Mouse (Mus musculus) megakaryocyte, embryonic 14.5 days (primary cell): Measurements from ENCODE around the gene Set. TPM values are rescaled to one million over a fixed set of nuclear protein-coding genes. Genes with fewer than 3 reads are reported as not detected.

Experiments used
- H3K27me3 ChIP-seq: replicated peaks from 2 replicates; pipeline ENCODE3; 2012; ENCODE audit warnings: inconsistent platforms
- H3K36me3 ChIP-seq: replicated peaks from 2 replicates; pipeline ENCODE3; 2012; ENCODE audit warnings: low read length, inconsistent platforms, mixed read lengths
- H3K4me1 ChIP-seq: 2 replicates; pipeline ENCODE4 v1.6.1; 2012; ENCODE audit warnings: inconsistent platforms
- H3K4me3 ChIP-seq: replicated peaks from 2 replicates; pipeline ENCODE3; 2012; ENCODE audit warnings: moderate library complexity, mild to moderate bottlenecking, inconsistent platforms
- H3K9me3 ChIP-seq: 2 replicates; pipeline ENCODE4 v1.6.1; 2012; ENCODE audit warnings: inconsistent platforms
- FLI1 ChIP-seq: IDR thresholded peaks from 2 replicates; pipeline ENCODE4 v1.6.1; 2012; ENCODE audit warnings: low read length, inconsistent platforms, mixed read lengths
- GATA1 ChIP-seq: IDR thresholded peaks from 3 replicates; pipeline ENCODE4 v1.6.1; 2012; ENCODE audit warnings: mixed read lengths, low read length, inconsistent platforms, borderline replicate concordance
- polyA plus RNA-seq: library from polyadenylated mRNA; stranded (reverse); fragments of >175 nt; gene quantifications from 2 replicates; pipeline ENCODE4 v1.2.3, GENCODE M21; 2012; ENCODE audit warnings: low replicate concordance; ENCODE audit not compliant: insufficient read depth

Gene Set
- polyA plus RNA-seq: 207 and 239 TPM in 2 replicates

DNA sequence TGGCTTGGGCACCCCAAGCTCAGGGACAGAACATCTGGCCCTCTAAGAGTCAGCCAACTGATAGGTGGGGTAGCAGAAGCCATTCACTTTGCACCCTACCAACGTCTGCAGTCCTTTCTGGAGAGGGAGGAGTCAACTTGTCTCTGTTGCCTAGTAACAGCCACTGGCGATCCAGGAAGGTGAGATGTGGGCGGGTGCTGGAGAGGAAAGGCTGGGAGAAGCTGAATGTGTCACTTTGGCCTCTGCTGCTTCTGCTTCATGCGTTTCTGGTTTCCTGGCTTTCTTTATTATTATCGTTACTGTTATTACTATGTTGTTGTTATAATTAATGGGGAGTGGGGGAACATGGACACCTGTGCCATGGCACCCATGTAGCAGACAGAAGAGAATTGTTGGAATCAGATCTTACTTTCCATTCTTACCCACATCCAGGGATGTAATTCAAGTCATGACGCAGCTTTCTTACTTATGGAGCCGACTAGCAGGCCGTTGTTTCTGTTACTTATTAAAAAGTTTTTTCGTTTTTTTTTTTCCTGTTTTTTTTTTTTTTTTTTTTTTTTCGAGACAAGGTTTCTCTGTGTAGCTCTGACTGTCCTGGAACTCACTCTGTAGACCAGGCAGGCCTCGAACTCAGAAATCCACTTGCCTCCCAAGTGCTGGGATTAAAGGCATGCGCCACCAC lies at the start of gene Set:
Gene Set (plus strand): TSS at position 156 of the 682 bp plus-strand sequence.
- TF ChIP-seq GATA1 (no peak), FLI1 (no peak)
- Histone ChIP-seq H3K9me3 (no peaks in the 10 kb centered on the region), H3K4me1 (peaks cover 44% of the 10 kb centered on the region), H3K27me3 (no peaks in the 10 kb centered on the region), H3K36me3 (no peaks in the 10 kb centered on the region), H3K4me3 (no peak within 1 kb of the TSS)

DNA sequence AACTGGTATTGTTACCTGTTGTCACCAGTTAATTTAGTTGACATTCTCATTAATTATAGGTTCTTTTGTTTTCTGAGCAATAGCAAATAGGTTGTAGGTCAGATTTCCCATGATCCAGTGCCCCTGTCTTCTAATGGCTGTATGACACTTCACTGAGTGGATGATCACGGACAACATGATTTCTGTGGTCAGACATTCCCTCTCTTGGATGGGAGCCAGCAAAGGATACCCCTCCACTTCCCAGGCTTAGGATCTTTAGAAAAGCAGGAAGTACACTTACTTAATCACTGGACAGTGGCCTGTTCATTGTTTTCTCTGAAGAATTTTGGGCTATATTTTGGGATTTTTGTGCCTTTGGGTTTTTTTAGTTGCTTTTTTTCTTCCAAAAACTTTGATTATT lies 48.1 kb upstream of the Set start:
- H3K27me3 ChIP-seq: no peaks in the 10 kb centered on the region
- TF ChIP-seq GATA1 (no peak), FLI1 (no peak)
- no peak overlapping the region for H3K4me3 ChIP-seq
- H3K9me3 ChIP-seq: no peaks in the 10 kb centered on the region
- peaks cover 100% of the 10 kb centered on the region for H3K36me3 ChIP-seq
- peaks cover 6% of the 10 kb centered on the region for H3K4me1 ChIP-seq

DNA sequence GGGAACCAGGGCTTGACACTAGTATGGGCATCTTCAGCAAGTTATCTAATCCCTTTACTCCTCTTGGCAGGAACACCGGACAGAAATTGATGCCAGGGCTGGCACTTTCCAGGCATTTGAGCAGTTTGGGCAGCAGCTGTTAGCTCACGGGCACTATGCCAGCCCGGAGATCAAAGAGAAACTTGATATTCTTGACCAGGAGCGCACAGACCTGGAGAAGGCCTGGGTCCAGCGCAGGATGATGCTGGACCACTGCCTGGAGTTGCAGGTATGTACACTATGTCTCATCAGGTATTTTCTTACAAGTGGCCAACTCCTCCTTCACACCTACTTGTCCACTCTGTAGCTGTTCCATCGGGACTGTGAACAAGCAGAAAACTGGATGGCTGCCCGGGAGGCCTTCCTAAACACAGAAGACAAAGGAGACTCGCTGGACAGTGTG lies 46.3 kb upstream of the Set start:
- Histone ChIP-seq H3K36me3 (peaks cover 100% of the 10 kb centered on the region), H3K9me3 (no peaks in the 10 kb centered on the region)
- TF ChIP-seq FLI1 (no peak), GATA1 (no peak)

DNA sequence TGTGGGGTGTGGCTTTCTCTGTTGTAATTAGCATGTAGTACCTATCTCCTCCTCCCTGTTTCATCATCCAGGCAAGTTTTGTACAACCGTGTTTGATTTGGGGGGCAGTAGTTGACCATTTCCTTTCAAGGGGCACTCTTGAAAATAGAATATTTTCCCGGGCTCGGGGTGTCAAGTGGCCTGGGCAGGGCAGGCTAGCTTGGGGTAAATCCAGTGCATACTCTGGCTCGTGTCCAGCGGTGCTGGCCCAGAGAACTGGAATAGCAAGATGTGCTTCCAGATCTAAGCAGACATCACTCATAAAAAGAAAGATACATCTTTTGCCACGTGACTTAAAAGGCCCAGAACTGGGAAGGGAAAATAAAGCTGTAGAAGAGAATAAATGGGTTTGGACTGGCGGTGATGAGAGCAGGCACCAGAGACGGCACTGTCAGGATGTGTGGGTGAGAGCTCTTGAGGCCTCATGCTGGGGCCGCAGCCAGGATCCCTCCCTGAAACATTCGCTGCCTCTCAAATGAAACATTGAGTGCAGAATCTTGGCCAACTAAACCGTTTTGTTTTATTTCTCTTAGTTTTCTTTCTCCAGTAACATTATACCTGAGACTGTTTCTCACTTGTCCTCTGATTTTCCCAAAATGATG lies 42.7 kb upstream of the Set start:
- Histone ChIP-seq H3K4me1 (no peaks in the 10 kb centered on the region), H3K4me3 (no peak overlapping the region), H3K9me3 (no peaks in the 10 kb centered on the region), H3K27me3 (no peaks in the 10 kb centered on the region), H3K36me3 (peaks cover 98% of the 10 kb centered on the region)
- TF ChIP-seq FLI1: no peak
- TF ChIP-seq GATA1: no peak

More for the DNA sequence above, 46.3 kb upstream of the Set start:
- Histone ChIP-seq H3K27me3 (no peaks in the 10 kb centered on the region), H3K4me3 (no peak overlapping the region), H3K4me1 (peaks cover 2% of the 10 kb centered on the region)

DNA sequence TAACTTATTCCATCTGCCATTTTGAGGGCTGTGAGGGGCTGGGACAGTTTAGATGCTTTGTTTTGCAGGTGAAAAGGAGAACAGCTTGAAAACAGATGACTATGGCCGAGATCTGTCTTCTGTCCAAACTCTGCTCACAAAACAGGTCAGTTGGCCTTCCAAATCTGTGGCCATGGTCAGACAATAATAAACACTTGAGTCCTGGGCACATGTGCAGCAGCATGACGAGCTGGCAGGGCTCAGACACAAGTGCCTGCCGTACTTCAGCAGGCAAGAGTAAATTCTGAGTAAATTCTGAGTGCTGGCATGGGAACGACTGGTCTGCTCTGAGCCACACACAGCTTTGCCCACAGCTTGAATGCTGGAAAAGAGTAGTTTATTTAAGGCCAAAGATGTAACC lies 31.7 kb upstream of the Set start:
- H3K4me3 ChIP-seq: no peak overlapping the region
- peaks cover 99% of the 10 kb centered on the region for H3K36me3 ChIP-seq
- no peak for TF ChIP-seq FLI1
- TF ChIP-seq GATA1: no peak
- peaks cover 16% of the 10 kb centered on the region for H3K4me1 ChIP-seq
- H3K9me3 ChIP-seq: no peaks in the 10 kb centered on the region
- H3K27me3 ChIP-seq: no peaks in the 10 kb centered on the region

DNA sequence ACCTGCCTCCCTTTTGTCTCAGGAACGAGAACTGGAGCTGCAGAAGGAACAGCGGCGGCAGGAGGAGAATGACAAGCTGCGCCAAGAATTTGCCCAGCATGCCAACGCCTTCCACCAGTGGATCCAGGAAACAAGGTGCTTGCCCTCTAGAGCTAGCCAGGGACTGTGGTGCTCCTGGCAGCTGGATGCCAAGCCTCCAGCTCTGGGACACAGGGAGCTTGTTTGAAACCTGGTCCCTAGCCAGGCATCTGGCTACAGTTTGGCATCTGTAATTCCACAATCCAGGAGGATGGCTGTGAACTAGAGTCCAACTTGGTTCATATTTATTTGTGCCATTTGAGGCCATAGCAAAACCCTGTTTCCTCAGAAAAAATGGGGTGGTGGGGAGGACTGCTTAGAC lies 30.2 kb upstream of the Set start:
- H3K4me1 ChIP-seq: peaks cover 16% of the 10 kb centered on the region
- H3K4me3 ChIP-seq: no peak overlapping the region
- H3K9me3 ChIP-seq: no peaks in the 10 kb centered on the region
- H3K27me3 ChIP-seq: no peaks in the 10 kb centered on the region
- TF ChIP-seq GATA1 (no peak), FLI1 (no peak)
- peaks cover 99% of the 10 kb centered on the region for H3K36me3 ChIP-seq

DNA sequence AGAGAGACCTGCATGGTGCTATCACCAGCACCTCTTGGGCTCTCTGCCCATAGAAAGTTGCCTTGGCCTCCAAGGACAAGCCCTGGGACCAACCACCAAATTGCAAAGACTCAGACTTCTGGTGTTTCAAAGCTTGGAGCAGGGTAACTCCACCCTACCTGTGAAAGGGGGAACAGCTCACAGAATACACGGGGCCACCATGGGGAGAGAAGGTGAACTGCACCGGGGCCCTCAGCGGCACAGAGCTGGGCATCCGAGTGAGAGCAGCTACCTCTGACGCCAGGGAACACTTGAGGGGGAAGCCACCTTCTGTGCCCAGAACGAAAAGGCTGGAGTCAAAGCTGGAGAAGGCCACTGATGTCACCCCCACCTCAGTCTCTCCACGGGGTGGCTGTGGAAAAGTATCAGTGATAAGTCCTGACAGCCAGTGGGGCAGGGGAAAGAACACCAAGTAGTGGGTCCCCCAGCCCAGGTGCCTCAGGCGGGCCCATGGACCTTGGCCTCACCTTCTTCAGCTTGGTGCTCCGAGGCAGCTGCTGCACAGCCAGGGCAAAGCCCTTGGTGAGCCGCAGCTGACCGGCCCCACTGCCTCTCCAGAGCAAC lies 24.8 kb upstream of the Set start:
- peaks cover 16% of the 10 kb centered on the region for H3K4me1 ChIP-seq
- H3K9me3 ChIP-seq: no peaks in the 10 kb centered on the region
- peaks cover 85% of the 10 kb centered on the region for H3K36me3 ChIP-seq
- no peak overlapping the region for H3K4me3 ChIP-seq
- H3K27me3 ChIP-seq: no peaks in the 10 kb centered on the region
- TF ChIP-seq FLI1 (no peak), GATA1 (no peak)

DNA sequence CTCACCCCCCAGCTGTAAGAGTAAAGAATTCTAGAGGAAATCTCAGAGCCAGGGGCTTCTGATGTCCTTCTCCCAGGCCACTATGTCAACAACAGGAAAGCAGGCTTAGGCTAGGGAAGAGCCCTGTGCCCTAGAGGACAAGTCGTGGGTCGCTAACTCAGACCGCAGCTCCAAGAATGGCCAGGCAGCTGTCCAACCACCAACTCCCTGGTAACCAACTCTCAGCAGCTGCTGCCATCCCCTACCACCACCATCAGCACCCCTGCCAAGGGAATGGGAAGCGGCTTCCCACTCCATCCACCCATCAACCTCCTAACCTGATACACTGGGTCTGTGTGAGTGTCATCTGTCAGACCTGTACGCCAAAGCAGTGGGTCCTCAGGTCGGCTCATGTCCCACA lies 24.2 kb upstream of the Set start:
- no peaks in the 10 kb centered on the region for H3K9me3 ChIP-seq
- H3K27me3 ChIP-seq: peaks cover 2% of the 10 kb centered on the region
- TF ChIP-seq FLI1 (no peak), GATA1 (no peak)
- no peak overlapping the region for H3K4me3 ChIP-seq
- H3K36me3 ChIP-seq: peaks cover 85% of the 10 kb centered on the region
- peaks cover 16% of the 10 kb centered on the region for H3K4me1 ChIP-seq

DNA sequence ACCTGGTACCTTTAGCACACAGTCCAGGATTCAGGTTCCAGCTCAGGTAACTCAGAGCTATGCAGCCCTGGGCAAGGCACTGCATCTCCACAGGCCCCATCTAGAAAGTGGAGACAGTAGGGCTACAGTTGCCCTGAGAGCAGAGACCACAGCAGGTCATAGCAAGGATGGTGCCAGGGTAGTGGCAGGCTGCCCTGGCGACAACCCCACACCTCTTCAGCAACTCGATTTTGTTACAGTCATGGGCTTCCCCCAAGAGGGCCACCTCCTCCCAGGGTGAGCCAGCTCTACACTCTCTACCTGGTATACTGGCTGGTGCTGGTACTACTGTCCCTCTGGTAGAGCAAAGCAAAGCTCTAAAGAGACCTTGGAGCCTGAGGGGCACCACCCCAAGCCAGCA lies 19.4 kb upstream of the Set start:
- Histone ChIP-seq H3K36me3 (peaks cover 50% of the 10 kb centered on the region), H3K27me3 (peaks cover 2% of the 10 kb centered on the region), H3K9me3 (peaks cover 5% of the 10 kb centered on the region), H3K4me1 (peaks cover 12% of the 10 kb centered on the region), H3K4me3 (no peak overlapping the region)
- no peak for TF ChIP-seq GATA1
- TF ChIP-seq FLI1: no peak

DNA sequence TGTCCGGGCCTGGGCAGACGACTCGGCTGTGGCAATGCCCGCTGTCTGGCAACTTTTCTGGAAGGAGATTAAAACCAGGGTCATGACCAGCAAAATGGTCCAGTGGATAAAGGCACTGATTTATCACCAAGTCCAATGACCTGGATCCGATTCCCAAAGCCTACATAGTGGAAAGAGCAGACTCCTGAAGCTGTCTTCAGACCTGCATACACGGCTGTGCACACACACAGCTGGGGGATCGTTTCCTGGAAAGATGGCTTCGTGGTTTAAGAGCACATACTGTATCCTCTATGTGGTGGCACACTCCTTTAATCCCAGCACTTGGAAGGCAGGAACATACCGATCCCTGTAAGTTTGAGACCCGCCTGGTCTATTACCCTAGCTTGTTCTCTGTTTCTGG lies 18.8 kb upstream of the Set start:
- TF ChIP-seq GATA1 (no peak), FLI1 (no peak)
- Histone ChIP-seq H3K4me1 (peaks cover 15% of the 10 kb centered on the region), H3K36me3 (peaks cover 44% of the 10 kb centered on the region)

DNA sequence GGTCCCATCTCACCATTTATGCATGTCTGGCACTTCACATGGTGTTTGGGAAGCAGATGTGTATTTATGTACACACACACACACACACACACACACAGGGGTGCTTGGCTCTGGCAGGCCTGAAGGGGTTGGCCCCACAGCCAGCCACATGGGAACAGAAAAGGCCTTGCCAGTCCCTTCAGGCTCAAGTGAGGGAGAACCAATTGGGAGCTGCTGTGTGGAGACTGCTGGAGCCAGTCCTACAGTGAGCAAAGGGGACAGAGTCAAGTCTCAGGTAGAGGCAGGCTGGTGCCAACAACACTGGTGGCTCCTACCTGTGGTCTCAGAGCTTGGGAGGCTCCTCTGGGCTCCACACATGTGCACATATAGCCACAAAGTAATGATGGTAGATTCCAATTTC lies 17.5 kb upstream of the Set start:
- peaks cover 5% of the 10 kb centered on the region for H3K9me3 ChIP-seq
- H3K4me3 ChIP-seq: no peak overlapping the region
- peaks cover 35% of the 10 kb centered on the region for H3K36me3 ChIP-seq
- TF ChIP-seq GATA1: no peak
- no peak for TF ChIP-seq FLI1
- peaks cover 15% of the 10 kb centered on the region for H3K4me1 ChIP-seq
- H3K27me3 ChIP-seq: peaks cover 2% of the 10 kb centered on the region

More for the DNA sequence above, 18.8 kb upstream of the Set start:
- Histone ChIP-seq H3K4me3 (no peak overlapping the region), H3K9me3 (peaks cover 5% of the 10 kb centered on the region), H3K27me3 (peaks cover 2% of the 10 kb centered on the region)
